Mouse (Mus musculus): ENCODE results near the gene Ccr10.

DNA sequence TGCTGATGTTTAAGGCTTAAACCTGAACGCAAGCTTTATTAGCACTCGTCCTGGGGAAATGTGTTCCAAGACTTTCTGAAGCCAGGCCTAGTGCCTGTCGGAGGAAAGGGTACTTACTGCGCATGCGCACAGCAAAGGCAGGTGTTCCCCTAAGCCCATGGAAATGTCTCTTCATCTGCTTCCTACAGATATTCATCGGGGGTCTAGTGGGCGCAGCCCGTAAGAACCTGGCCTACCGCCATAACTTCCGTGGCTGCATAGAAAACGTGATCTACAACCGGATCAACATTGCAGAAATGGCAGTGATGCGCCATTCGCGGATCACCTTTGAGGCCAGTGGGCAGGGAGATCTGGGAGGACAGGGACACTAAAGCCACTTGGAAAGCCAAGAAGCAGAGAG, 4.1 kb upstream of the Ccr10 start:
- TF ChIP-seq CTCF (conservative IDR thresholded peaks at IDR 0.05; ENCODE audit: low read length) (no peak), NANOG (IDR thresholded peaks at IDR 0.05; ENCODE audit: borderline replicate concordance, low read length) (no peak)

Measured in E14TG2a.4 (cell line).